Mouse (Mus musculus) cortical plate, adult 2 months (tissue): ENCODE measurements around the gene Glis3. TPM values are rescaled to one million over a fixed set of nuclear protein-coding genes. Genes with fewer than 3 reads are reported as not detected.
A peak's percentile ranks its signal among the peaks of the same experiment; 100 is the strongest.

Experiments used
- H3K27ac ChIP-seq: fragments of 200-500 bp; 2 replicates; pipeline ENCODE4 v1.5.1; 2012; ENCODE audit warnings: low read length, control low read depth, inconsistent platforms; ENCODE audit not compliant: insufficient read depth
- H3K4me1 ChIP-seq: fragments of 200-500 bp; 2 replicates; pipeline ENCODE4 v1.6.1; 2011; ENCODE audit warnings: low read length; ENCODE audit not compliant: control insufficient read depth, insufficient read depth
- H3K4me3 ChIP-seq: fragments of 200-500 bp; 2 replicates; pipeline ENCODE4 v1.5.1; 2011; ENCODE audit warnings: mild to moderate bottlenecking, low read length, control low read depth; ENCODE audit not compliant: insufficient read depth
- CTCF ChIP-seq: fragments of 200-500 bp; IDR thresholded peaks from 2 replicates; pipeline ENCODE4 v1.5.1; 2011; ENCODE audit warnings: mild to moderate bottlenecking, control low read depth, low read length; ENCODE audit not compliant: insufficient read depth; ENCODE audit errors: extremely low read depth
- POLR2A ChIP-seq: fragments of 200-500 bp; IDR thresholded peaks from 2 replicates; pipeline ENCODE4 v1.6.1; 2011; ENCODE audit warnings: mild to moderate bottlenecking, low read length, control low read depth; ENCODE audit not compliant: insufficient read depth; ENCODE audit errors: extremely low read depth
- polyA plus RNA-seq: library from polyadenylated mRNA; depleted of rRNA; stranded (reverse); fragments of >200 nt; gene quantifications from 2 replicates; pipeline ENCODE4 v1.2.3, GENCODE M21; 2012; rRNA removed

The Glis3 gene
- 1.9 and 2.0 TPM in 2 replicates for polyA plus RNA-seq

DNA sequence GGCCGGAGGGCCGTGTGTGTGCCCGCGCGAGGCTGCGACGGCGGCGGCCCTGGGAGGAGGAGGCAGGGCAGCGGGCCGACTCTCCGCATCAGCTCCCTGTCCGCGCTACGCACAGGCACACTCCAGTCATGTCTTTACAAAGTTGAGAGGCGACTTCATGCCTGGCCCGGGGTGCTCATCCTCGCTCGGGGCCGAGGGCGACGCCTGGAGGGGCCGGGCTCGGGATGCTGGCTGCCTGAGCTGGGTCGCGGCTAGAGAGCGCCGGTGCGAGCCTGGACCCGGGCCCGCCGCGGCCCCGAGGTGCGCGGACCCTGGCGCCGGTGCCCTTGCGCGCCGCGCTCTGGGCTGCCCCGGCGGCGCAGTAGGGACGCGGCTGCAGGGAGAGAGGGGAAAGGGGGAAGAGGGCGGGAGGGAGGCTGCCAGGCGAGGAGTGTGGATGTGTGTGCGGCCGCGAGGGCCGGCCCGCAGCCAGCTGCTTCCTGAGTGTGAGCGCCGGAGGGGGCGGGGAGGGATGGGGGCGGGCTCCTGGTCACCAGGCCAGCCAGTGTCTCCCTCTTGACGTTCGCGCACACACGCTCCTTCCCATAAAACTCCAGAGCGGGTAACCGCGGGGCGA lies at the start of gene Glis3:
Glis3 (minus strand) TSS at position 302 of the 616 bp plus-strand sequence.
- H3K27ac ChIP-seq: no peak within 1 kb of the TSS
- no peaks in the 10 kb centered on the region for H3K4me1 ChIP-seq
- no peak for TF ChIP-seq CTCF
- no peak for TF ChIP-seq POLR2A
- H3K4me3 ChIP-seq: peak within 1 kb of the TSS; percentile 41

DNA sequence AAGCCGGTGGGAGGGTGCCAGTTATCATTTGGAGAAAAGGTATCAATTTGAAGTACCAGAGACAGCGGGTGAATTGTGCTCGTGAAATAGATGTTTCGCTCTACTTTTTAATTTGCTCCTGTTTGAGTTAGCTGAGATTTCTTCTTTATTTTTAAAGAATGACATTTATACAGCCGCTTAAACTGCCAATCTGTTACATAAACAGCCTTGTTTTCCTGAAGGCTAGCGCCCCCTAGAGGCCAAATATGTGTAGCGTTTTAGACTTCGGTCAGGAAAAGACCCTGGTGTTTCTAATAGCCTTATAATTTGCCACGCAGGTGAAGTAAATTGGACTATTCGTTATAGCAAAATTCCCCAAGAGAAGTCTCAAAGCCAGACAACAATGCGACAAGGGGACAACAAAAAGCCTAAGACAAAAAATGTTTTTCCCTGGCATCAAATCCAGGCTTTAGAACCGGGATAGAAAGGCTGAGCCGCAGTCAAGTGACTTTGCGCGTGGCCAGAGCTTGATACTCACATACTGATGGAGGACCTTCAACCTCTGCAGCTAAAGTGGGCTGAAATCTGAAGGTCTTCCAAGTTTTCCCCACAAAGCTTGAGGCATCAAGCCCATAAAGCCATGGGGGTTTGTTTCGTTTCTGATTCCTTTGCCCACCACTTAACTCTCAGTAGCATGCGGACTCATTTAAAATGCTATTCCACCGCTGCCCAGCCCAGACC lies 46.4 kb upstream of the Glis3 start:
- Histone ChIP-seq H3K4me3 (no peak overlapping the region; the same call in 1 of the 2 replicates), H3K27ac (no peak overlapping the region), H3K4me1 (no peaks in the 10 kb centered on the region)
- TF ChIP-seq POLR2A (no peak), CTCF (peak; percentile 67)

DNA sequence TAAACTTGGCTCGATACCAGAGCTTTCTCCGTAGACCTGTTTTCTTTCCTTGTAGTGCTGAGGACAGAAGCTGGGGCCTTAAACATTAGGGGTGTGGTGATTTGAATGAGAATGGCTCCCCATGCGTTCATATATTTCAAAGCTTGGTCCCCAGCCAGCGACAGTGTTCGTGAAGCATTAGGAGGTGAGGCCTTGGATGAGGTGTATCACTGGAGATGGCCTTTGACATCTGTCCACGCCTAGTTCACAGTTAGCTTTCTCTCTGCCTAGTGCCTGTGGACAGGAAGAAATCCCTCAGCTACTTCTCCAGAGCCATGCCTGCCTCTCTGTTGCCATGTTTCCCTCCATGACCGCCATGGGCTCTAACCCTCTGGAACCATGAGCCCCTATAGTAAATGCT lies 44.8 kb upstream of the Glis3 start:
- Histone ChIP-seq H3K27ac (no peak overlapping the region), H3K4me1 (no peaks in the 10 kb centered on the region), H3K4me3 (no peak overlapping the region)
- no peak for TF ChIP-seq POLR2A
- TF ChIP-seq CTCF: no peak

DNA sequence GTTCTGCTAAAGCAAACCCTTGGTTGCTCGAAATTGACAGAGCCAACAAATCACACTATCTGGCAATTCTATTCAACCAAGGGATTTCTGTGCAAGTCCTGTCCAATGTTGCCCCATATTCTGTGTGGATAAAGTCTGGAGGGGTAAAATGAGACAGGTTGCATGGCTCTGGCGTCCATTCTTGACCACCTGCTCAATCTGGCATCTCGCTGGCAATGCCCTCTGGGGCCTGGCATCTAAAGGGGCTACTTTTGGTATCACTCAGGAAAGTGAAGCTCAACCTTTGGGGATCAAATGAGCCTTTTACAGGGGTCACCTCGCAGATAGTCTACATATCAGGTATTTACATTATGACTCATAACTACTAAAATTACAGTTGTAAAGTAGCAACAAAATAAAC lies 42.7 kb upstream of the Glis3 start:
- TF ChIP-seq CTCF: no peak
- no peak for TF ChIP-seq POLR2A
- Histone ChIP-seq H3K4me1 (no peaks in the 10 kb centered on the region), H3K27ac (no peak overlapping the region), H3K4me3 (no peak overlapping the region)

DNA sequence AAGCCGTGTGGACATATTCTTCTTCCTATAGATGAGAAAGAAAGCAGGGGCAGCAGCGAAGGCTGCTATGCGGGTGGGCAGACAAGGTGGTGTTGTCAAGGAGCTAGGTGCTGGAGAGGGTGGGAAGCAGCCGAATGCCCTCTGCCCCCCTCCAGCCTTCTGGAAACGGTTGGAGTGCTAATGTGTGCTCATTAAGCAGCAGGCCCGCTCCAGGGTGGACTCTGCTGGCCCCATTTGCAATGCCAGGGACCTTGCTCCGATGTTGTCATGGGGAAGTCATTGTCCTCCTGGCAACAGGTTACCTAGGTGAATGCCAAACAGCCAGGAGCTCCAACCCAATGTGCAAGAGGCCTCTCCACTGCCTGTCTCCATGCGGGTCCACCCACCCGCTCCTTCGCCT lies 42.0 kb upstream of the Glis3 start:
- Histone ChIP-seq H3K4me3 (no peak overlapping the region), H3K27ac (no peak overlapping the region), H3K4me1 (no peaks in the 10 kb centered on the region)
- TF ChIP-seq POLR2A (no peak), CTCF (no peak)

DNA sequence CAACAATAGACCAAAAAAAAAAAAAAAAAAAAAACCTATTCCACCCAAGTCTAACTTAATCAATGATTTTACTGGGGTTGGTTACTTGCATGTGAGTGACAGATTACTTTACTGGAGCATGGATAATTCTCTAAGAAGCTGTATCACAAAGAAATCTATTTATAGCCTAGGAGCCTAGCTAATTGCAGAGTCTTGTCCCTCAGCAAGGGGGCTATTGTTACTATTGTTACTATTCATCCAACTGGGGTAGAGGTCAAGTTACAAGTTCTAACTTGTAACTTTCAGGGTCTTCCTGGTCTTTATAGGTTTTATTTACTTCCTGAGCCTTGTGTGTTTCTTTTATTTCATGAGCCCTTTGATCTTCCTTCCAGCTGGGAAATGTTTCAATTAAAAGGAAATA lies 40.1 kb upstream of the Glis3 start:
- H3K4me1 ChIP-seq: no peaks in the 10 kb centered on the region
- TF ChIP-seq POLR2A (no peak), CTCF (no peak)
- no peak overlapping the region for H3K27ac ChIP-seq
- no peak overlapping the region for H3K4me3 ChIP-seq

DNA sequence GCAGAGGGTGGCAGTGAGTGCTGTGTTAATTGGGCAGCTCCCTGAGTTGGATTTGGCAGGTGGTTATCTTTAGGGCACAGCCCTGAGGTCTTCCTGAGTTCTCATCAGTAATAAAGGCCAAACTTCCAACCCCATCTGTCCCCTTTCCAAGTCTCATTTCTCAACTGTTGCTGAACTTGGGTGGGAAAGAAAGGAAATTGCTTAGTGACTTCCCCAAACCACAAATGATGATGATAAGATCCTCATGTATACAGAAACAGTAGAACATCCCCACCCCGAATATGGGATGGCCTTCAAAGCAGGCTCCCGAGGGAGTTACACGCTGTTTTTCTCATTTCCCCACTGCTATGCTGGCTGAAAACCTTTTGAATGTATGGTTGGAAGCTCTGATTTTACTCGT lies 34.8 kb upstream of the Glis3 start:
- TF ChIP-seq POLR2A: no peak
- no peak for TF ChIP-seq CTCF
- Histone ChIP-seq H3K27ac (no peak overlapping the region), H3K4me1 (no peaks in the 10 kb centered on the region), H3K4me3 (no peak overlapping the region)

DNA sequence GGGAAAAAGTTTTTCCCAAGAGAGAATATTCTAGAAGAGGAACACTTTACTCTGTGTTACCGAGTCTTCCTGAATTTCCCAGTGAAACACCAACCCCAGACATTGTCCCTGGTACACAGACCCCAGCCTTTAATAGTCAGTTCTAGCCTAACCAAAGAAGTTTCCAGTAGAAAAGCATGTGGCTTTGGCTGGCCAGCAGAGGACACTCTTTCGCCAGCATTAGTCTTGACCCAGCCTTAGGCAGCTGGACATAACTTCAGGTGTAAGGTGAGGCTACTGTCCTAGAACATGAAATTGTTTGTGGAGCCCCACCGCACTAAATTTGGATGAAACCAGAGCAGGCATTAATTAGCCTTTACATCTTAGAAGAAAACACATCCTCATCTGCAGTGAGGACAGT lies 17.8 kb upstream of the Glis3 start:
- Histone ChIP-seq H3K4me3 (no peak overlapping the region), H3K4me1 (no peaks in the 10 kb centered on the region), H3K27ac (no peak overlapping the region)
- no peak for TF ChIP-seq POLR2A
- 0 out of 2 replicates have a peak, but pooled peaks have one; percentile 33 for TF ChIP-seq CTCF

DNA sequence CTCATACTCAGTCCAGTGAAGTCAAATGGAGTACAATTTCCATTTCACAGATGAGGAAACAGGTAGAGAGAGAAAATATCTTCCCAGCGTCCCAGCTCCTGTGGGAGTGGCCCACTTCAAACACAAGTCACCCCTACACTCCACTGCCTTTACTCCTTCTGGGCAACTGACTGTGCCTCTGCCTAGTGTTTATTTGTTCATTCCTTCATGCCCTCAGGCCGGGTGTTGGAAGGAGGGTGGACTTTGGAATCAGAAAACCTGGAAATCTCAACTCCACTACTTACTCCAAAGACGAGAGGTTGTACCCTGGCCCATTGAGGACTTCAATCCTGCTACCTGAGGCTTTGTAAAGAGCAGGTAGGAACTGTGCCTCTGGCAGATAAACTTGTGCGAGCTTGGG lies 6.5 kb upstream of the Glis3 start:
- H3K4me3 ChIP-seq: no peak overlapping the region
- no peaks in the 10 kb centered on the region for H3K4me1 ChIP-seq
- no peak for TF ChIP-seq POLR2A
- no peak for TF ChIP-seq CTCF
- H3K27ac ChIP-seq: no peak overlapping the region

DNA sequence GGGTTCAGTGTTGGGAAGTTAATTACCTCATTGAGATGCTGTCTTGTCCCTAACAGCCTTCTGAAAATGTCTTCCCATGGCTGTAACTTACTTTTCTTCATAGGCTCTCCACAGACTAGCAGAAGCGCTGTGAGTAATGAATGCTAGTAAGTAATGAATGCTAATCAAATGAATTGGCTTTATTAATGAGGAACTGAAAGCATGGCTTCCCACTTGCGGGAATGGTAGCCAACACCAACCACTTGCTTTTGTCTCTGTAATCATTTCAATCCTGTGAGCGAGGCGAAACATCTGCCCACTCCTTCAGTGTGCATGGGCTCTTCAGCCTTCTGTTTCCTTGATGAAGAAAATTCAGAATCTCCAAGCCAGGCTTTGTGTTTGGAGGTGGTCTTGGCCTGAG lies 5.6 kb upstream of the Glis3 start:
- TF ChIP-seq CTCF: no peak
- no peak for TF ChIP-seq POLR2A
- Histone ChIP-seq H3K4me1 (no peaks in the 10 kb centered on the region), H3K27ac (no peak overlapping the region), H3K4me3 (no peak overlapping the region)
